Mouse (Mus musculus) thymus, adult 2 months (tissue): ENCODE measurements around the gene Slc35a3.

Experiments
- CTCF ChIP-seq: fragments of 200-500 bp; IDR thresholded peaks from 2 replicates; pipeline ENCODE4 v1.5.1; 2012; ENCODE audit warnings: mild to moderate bottlenecking, control low read depth, low read length, moderate library complexity, borderline replicate concordance; ENCODE audit not compliant: control insufficient read depth, poor library complexity, insufficient read depth; ENCODE audit errors: extremely low read depth
- POLR2A ChIP-seq: fragments of 200-500 bp; IDR thresholded peaks from 2 replicates; pipeline ENCODE4 v1.6.1; 2012; ENCODE audit warnings: mild to moderate bottlenecking, low read length, control low read depth, moderate library complexity; ENCODE audit not compliant: control insufficient read depth, poor library complexity, insufficient read depth; ENCODE audit errors: extremely low read depth

GRCm38 (mm10) chr3:116712436-116712881, at the start of gene Slc35a3:
- TF ChIP-seq CTCF (no peak), POLR2A (no peak)
